Comparison of ENCODE assay signal across 27 mouse cellular contexts in the genomic region with DNA sequence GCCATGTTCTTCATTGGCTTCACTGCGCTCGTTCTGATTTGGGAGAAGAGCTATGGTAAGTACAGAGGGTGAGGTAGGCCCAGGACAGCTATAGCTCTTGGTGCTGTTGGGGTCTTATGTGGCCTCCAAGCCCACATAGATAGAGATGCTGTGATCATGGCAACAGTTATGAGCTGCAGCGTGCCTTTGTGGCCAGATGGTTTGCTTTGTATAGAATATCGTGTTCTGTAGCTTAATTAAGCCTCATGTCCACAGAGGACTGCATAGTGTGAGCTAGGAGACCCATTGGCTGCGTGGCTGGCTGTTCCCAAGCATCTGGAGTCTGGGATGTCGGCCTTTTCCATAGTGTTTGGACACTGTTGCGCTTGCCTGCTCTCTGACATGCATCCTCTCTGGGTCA. TPM values are rescaled to one million over a fixed set of nuclear protein-coding genes. Genes with fewer than 3 reads are reported as not detected.
DNase-seq lines count a peak whose midpoint lies in the region; ATAC-seq lines count a peak whose summit lies in the region.
"Had no signal": no experiment of that assay in that cellular context is flagged by ENCODE, and none has a peak within 500 bp of the region (broad histone marks: within the 10 kb centered on the region; RNA-seq: fewer than 3 reads in every experiment).

No protein-coding gene starts in this region.

- no peaks in the 10 kb centered on the region for H3K27me3 ChIP-seq in hindbrain, embryonic 13.5 days
- H3K27me3 ChIP-seq in hindbrain, embryonic 14.5 days (ENCODE audit: control insufficient read depth, insufficient read depth, low read length) = no peaks in the 10 kb centered on the region
- H3K27me3 ChIP-seq: CH12.LX; embryonic facial prominence, embryonic 12.5 days; embryonic facial prominence, embryonic 15.5 days; heart, embryonic 13.5 days; intestine, embryonic 15.5 days had no signal

- H3K9ac ChIP-seq in hindbrain, embryonic 13.5 days = 0 out of 2 replicates have a peak overlapping the region, but pooled peaks have one; percentile 3
- H3K9ac ChIP-seq in hindbrain, embryonic 14.5 days = no peak overlapping the region
- H3K9ac ChIP-seq: embryonic facial prominence, embryonic 12.5 days; embryonic facial prominence, embryonic 15.5 days; heart, embryonic 13.5 days; intestine, embryonic 15.5 days had no signal

- H3K36me3 ChIP-seq in hindbrain, embryonic 13.5 days = peaks cover 56% of the 10 kb centered on the region
- peaks cover 53% of the 10 kb centered on the region for H3K36me3 ChIP-seq in hindbrain, embryonic 14.5 days (replicated peaks; ENCODE audit: control insufficient read depth, insufficient read depth)

- no peak overlapping the region for H3K4me3 ChIP-seq in hindbrain, embryonic 13.5 days
- H3K4me3 ChIP-seq in hindbrain, embryonic 14.5 days (replicated peaks; ENCODE audit: low read length) = no peak overlapping the region
- H3K4me3 ChIP-seq: embryonic facial prominence, embryonic 12.5 days; embryonic facial prominence, embryonic 15.5 days; heart, embryonic 10.5 days; heart, embryonic 13.5 days; intestine, embryonic 15.5 days had no signal

- no peak for DNase-seq in frontal cortex, postnatal 25 days (ENCODE audit: low spot score in 2 of 2)
- DNase-seq in hindbrain, embryonic 14.5 days (ENCODE audit: low spot score) = no peak
- peak; percentile 48 to 74 for DNase-seq in right cerebral cortex, postnatal 10 days (ENCODE audit: low spot score in 2 of 2)
- no peak for DNase-seq in right cerebral cortex, postnatal 25 days
- DNase-seq: adrenal gland, adult 2 months; adrenal gland, postnatal 14 days; B cell, adult 2 months; cerebellum, adult 11 months; cerebellum, adult 2 months; cerebellum, adult 9-11 months; cerebellum, postnatal 25 days; gastrocnemius, postnatal 14 days; heart, adult 18-20 months; heart, postnatal 14 days; heart, postnatal 4 days; kidney, adult 11 months had no signal

- H3K4me1 ChIP-seq in hindbrain, embryonic 13.5 days (replicated peaks) = peaks cover 30% of the 10 kb centered on the region
- peaks cover 7% of the 10 kb centered on the region for H3K4me1 ChIP-seq in hindbrain, embryonic 14.5 days (replicated peaks; ENCODE audit: control insufficient read depth, insufficient read depth, low read length)
- H3K4me1 ChIP-seq: embryonic facial prominence, embryonic 12.5 days had no signal

- peak; percentile 56 for ATAC-seq in frontal cortex, adult (ENCODE audit: low TSS enrichment)
- no peak for ATAC-seq in hindbrain, embryonic 13.5 days (ENCODE audit: low FRiP score)
- no peak for ATAC-seq in hindbrain, embryonic 14.5 days (ENCODE audit: low FRiP score)
- ATAC-seq: forebrain, embryonic 14.5 days; hindbrain, embryonic 16.5 days; intestine, embryonic 15.5 days had no signal

- no peak overlapping the region for H3K4me2 ChIP-seq in hindbrain, embryonic 13.5 days
- no peak overlapping the region for H3K4me2 ChIP-seq in hindbrain, embryonic 14.5 days (replicated peaks)
- H3K4me2 ChIP-seq: embryonic facial prominence, embryonic 12.5 days; embryonic facial prominence, embryonic 15.5 days; heart, embryonic 13.5 days; intestine, embryonic 15.5 days had no signal

- no peak overlapping the region for H3K27ac ChIP-seq in hindbrain, embryonic 13.5 days
- no peak overlapping the region for H3K27ac ChIP-seq in hindbrain, embryonic 14.5 days
- H3K27ac ChIP-seq: embryonic facial prominence, embryonic 12.5 days; embryonic facial prominence, embryonic 15.5 days; heart, embryonic 10.5 days; heart, embryonic 13.5 days; intestine, embryonic 15.5 days had no signal

- H3K9me3 ChIP-seq in hindbrain, embryonic 13.5 days = no peaks in the 10 kb centered on the region
- no peaks in the 10 kb centered on the region for H3K9me3 ChIP-seq in hindbrain, embryonic 14.5 days (ENCODE audit: control insufficient read depth, low read length)
- H3K9me3 ChIP-seq: embryonic facial prominence, embryonic 12.5 days; embryonic facial prominence, embryonic 15.5 days; heart, embryonic 10.5 days; heart, embryonic 13.5 days; intestine, embryonic 15.5 days had no signal

- 92% methylated on average over 7 of the region's 7 CpGs for WGBS in hindbrain, embryonic 13.5 days
- WGBS in hindbrain, embryonic 14.5 days = 91% methylated on average over 7 of the region's 7 CpGs

RNA-seq across cellular contexts. Expression of gene Emc8, which starts 4.9 kb away (rescaled TPM):
- polyA plus RNA-seq in hindbrain, embryonic 13.5 days (2015; fragmentation: Nextera tagmentation; extraction: Ambion mirVana) = 135 and 150 TPM in 2 replicates
- polyA plus RNA-seq in hindbrain, embryonic 14.5 days (2014; fragmentation: Nextera tagmentation; extraction: Ambion mirVana) = 113 and 138 TPM in 2 replicates

RNA-seq across cellular contexts. Expression of gene Cox4i1, which starts 5.3 kb away (rescaled TPM):
- 1,116 and 1,159 TPM in 2 replicates for polyA plus RNA-seq in hindbrain, embryonic 13.5 days (2015; fragmentation: Nextera tagmentation; extraction: Ambion mirVana)
- polyA plus RNA-seq in hindbrain, embryonic 14.5 days (2014; fragmentation: Nextera tagmentation; extraction: Ambion mirVana) = 1,174 and 1,254 TPM in 2 replicates

RNA-seq across cellular contexts. Expression of gene Gm27021, which starts 5.4 kb away (rescaled TPM):
- 5.2 and 6.0 TPM in 2 replicates for polyA plus RNA-seq in hindbrain, embryonic 13.5 days (2015; fragmentation: Nextera tagmentation; extraction: Ambion mirVana)
- polyA plus RNA-seq in hindbrain, embryonic 14.5 days (2014; fragmentation: Nextera tagmentation; extraction: Ambion mirVana) = 4.4 and 10.0 TPM in 2 replicates
- polyA plus RNA-seq: heart, embryonic 16.5 days had no signal

RNA-seq across cellular contexts. Expression of gene 1190005I06Rik, which starts 25.9 kb away (rescaled TPM):
- polyA plus RNA-seq in hindbrain, embryonic 13.5 days (2015; fragmentation: Nextera tagmentation; extraction: Ambion mirVana) = 8.9 and 11.0 TPM in 2 replicates
- polyA plus RNA-seq in hindbrain, embryonic 14.5 days (2014; fragmentation: Nextera tagmentation; extraction: Ambion mirVana) = 12.4 and 15.4 TPM in 2 replicates

Comparison
In these comparisons a context has a peak if more than half of its experiments do, and no peak if none do; other contexts are left out.
1. DNase-seq: peak in right cerebral cortex, postnatal 10 days (2 of 2); none in frontal cortex, postnatal 25 days (0 of 2), hindbrain, embryonic 14.5 days (single experiment) and right cerebral cortex, postnatal 25 days (single experiment).